17 mouse cellular contexts compared by ENCODE assay signal in genomic region chr3:31345766-31346165, GRCm38 (mm10). TPM values are rescaled to one million over a fixed set of nuclear protein-coding genes. Genes with fewer than 3 reads are reported as not detected.
"Had no signal": no experiment of that assay in that cellular context is flagged by ENCODE, and none has a peak within 500 bp of the region (broad histone marks: within the 10 kb centered on the region; RNA-seq: fewer than 3 reads in every experiment).

No protein-coding gene starts in this region.

- H3K4me1 ChIP-seq: neural tube, embryonic 12.5 days; stomach, embryonic 15.5 days had no signal

- H3K36me3 ChIP-seq: neural tube, embryonic 12.5 days; stomach, embryonic 15.5 days had no signal

- H3K9ac ChIP-seq: neural tube, embryonic 12.5 days; stomach, embryonic 15.5 days had no signal

- DNase-seq: retina, postnatal 1 day; right cerebral cortex, adult 18-20 months; right cerebral cortex, postnatal 14 days; right cerebral cortex, postnatal 25 days; right cerebral cortex, postnatal 4 days; spleen, adult 18-20 months; thymus, adult 18-20 months; thymus, adult 2 months; thymus, postnatal 14 days; thymus, postnatal 25 days; thymus, postnatal 36 days; thymus, postnatal 4 days had no signal

- H3K4me3 ChIP-seq: neural tube, embryonic 12.5 days; stomach, embryonic 15.5 days had no signal

- H3K27ac ChIP-seq: neural tube, embryonic 12.5 days; stomach, embryonic 15.5 days; stomach, postnatal 0 days had no signal

- H3K27me3 ChIP-seq: neural tube, embryonic 12.5 days; stomach, embryonic 15.5 days had no signal

- H3K4me2 ChIP-seq: neural tube, embryonic 12.5 days; stomach, embryonic 15.5 days had no signal

- H3K9me3 ChIP-seq: neural tube, embryonic 12.5 days; stomach, embryonic 15.5 days had no signal

RNA-seq across cellular contexts. Expression of gene Slc7a14, which starts 35.6 kb away (rescaled TPM):
- total RNA-seq: neutrophil, adult 5-6 weeks had no signal
- polyA plus RNA-seq: spleen, adult 2 months had no signal
